Mouse (Mus musculus) Muller cell, postnatal 12 days (primary cell): ENCODE data around the gene Adarb2.

Experiments used
- DNase-seq: peaks from one replicate; pipeline ENCODE4 v3.0.0-alpha.2; 2015; ENCODE audit errors: inconsistent ontology term

Adarb2 gene

DNA sequence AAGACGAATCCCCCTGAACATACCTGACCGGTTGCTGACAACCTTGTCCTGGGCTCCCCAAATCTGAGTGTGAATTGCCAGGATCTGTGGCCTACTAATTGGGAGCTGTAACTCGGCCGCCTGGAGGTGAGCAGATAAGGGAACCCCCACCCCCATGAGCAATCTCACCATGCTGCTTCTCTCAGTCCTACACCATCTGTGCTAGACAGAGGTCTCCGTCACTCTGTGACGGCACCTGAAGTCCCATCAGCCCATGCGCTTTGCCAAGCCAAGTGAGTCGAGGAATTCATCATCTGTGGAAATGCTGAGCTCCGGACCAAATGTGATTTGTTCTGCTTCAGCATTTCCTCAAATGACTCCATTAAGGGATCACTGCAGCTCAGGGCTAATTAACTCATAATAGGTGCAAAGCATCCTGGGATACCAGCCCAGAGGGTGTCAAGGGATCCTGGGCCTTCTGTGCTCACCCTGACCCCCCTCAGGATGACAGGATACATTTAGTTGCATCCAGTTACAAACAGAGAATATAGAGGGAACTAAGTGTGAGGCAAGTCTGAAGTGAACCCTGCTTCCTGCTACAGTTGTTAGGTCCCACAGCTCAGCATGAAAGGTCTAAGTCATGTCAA is 462.1 kb downstream of the Adarb2 start:
- no peak for DNase-seq

DNA sequence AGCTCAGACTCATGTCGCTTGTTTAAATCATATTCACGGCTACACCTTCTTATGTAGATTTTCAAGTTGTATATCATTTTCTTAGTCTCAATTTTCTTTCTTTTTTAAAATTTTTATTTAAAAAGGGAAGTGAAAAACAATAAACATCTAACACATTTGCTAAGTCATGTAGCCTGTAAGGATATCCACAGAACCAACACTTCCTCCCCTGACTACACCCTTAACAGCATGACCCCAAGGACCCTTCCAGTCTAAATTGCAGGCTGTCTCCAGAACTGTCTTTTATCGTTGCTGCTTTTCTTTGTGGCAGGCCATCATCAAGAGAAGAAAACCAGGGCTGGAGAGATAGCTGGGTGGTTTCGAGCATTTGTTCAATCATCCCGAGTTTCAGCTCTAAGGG is 474.5 kb downstream of the Adarb2 start:
- no peak for DNase-seq

DNA sequence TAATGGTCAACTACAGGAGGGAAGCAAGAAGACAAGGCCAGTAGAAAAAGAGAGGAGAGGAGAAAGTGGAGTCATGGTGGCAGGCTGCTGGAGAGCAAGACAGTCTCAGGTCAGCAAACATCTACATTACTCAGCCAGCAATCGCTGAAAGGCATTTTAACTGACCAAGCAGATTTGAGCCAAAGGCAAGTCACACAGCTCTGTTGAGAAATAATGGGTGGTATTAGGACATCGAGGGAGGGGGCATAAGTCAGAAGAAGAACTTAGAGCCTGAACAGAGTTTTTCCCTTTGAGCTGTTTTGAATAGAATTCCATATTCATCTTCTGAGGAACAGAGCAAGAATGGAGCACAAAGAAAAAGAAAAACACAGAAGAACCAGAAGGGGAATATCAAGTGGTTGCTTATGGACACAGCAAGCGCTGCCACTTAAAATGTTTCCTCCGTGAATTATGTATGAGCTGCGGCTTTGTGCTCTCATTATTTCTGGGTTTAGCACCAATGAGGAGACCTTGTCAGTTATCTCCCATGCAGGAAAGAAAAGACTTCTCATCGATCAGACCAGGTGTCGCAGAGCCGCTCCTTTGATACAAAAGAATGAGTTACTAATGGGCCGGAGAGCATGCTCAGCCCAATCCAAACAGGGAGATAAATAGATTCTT is 477.9 kb downstream of the Adarb2 start:
- DNase-seq, result no peak

DNA sequence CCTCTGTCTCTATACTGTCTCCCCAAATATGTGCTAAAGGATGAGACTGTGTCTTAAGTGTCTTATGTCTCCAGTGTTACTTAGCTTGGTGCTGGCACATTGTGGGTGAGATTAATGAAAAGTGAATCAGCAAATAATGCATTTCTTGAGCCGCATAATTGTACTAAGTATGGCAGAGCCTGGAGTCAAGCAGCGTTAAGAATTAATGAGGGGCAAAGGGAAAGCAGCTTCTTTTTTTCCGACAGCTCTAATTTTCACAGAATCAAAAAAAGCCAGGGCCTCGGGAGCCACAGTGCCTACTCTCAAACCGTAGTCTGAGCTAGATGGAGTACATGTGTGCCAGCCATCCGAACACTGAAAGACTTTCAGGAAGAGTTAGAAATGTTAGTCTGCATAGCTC is 488.8 kb downstream of the Adarb2 start:
- peak; percentile 62 for DNase-seq

DNA sequence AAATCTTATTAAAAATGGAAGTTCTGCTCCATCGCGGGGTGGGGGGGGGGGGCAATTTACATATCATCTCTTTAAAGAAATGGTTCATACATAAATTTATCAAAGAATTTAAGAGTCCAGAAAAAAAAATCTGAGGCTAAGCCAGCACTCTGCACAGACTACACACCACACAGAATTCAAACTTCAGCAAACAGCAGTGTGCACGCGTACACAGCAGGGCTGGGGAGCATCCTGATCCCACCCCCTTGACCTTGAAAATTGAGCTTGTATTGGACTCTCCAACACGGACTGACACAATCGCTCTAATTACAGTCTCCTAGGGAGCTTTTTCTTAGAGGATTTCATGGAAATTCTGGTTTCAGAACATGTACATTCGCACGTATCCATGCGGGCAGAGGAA is 490.1 kb downstream of the Adarb2 start:
- no peak for DNase-seq

DNA sequence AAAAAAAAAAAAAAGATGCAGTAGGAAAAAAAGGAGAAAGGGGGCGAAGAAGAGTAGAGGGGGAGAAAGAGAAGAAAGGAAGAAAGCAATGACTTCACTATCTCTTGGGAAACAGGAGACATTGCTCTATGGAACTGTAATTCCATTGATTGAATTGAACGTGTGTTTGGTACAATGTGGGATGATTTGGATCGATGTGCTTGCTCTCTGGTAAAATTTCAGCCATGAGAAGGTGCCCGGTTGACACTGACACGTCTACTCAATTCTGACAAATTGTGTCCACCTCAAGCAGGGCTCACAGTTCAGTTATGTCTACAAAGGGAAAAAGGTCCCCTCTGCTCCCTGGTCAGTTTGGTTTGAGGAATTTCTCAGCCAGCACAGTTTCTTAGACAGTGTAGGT is 495.8 kb downstream of the Adarb2 start:
- DNase-seq, result no peak

DNA sequence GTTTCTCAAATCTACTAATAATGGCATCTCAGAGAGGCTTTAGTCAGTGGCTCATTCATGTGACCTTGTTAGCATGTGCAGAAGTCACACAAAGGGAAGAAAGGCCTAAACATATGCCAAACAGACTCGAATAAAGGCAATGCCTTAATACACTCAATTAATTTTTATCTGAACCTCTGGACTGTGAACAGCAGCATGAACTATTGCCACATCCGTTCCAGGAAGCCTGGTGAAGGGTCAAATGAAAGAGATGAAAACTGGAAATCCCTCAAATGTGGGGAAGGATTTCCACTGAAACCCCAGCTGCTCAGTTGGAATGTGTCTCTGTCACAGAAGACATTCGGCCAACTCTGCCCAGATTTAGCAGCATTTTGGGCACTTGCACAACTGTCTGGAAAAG is 497.2 kb downstream of the Adarb2 start:
- no peak for DNase-seq

DNA sequence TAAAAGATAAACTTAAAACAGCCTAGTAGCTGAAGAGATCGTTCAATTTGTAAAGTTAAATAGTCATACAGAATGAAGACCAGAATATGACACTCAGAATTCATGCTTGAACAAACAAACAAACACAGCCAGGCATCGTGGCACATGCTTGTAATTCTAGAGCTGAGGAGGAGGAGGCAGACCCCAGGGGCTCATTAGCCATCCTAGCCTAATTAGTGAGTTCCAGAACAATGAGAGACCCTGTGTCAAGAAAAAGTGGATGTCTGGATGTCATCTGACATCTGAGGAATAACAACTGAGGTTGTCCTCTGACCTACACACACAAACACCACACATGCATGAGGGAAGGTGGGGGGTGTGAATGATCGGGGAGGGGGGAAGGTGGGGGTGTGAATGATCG is 498.3 kb downstream of the Adarb2 start:
- no peak for DNase-seq

DNA sequence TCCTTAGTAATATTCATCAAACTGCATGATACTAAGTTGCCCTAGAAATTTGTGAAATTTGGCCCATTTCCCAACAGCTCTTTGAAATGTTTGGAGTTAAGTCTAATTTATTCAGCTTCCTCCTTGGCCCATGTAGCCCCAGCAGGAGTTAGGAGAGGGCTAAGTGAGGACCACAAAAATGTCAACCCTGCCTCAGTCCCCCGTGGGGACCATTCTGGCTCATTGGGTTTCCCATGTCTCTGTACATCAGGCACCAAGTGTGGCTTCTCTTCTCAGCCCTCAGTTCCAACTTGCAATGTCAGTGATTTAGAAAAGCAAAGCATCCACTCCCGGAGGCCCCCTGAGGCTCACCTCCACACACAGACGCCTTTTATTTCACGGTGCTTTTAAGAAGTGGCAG is 502.6 kb downstream of the Adarb2 start:
- DNase-seq, result peak; percentile 35

DNA sequence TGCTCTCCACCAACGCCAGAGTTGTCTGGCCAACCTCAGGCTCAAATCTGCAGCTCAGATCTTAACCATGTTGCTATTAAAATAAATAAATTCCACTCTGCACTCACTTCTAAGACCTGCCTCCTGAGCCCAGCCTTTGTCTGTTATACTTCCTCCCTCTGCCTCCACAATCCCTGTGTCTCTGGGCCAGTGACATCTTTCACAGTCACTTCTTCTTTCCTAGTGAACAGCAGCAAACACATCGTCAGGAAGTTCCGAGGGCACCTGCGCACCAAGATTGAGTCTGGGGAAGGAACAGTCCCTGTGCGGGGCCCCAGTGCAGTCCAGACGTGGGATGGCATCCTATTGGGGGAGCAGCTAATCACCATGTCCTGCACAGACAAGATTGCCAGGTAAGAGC is 510.7 kb downstream of the Adarb2 start:
- DNase-seq, result no peak

DNA sequence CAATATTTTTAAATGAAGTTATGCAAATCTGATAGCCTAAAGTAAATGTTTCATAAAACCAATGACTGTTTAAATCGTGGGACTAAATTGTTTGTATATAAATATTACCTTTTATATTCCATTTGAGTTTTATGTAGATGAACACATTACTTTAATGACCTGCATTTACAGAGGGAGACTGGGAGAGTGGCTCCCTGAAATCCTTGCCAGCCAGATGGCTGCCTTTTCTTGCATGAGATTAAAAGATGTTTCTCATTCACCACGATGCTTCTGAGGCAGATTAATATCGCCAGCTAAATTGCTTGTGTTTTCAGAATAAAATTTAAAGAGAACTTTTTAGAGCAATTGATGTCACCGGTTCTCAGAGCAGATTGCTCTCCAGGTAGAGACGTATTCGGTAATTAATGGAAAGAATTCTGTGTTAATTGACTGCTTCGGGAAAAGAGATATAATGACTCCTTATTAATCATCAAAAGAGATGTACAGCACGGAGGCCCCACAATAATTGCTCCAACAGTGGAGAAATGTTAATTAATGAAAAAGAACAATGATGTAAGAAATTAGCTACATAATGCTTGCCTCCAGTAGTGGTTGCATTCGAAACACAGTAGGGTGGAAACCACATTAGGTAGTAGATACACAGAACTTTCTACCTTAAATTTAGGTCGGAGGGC is 527.4 kb downstream of the Adarb2 start:
- peak; percentile 22 for DNase-seq

DNA sequence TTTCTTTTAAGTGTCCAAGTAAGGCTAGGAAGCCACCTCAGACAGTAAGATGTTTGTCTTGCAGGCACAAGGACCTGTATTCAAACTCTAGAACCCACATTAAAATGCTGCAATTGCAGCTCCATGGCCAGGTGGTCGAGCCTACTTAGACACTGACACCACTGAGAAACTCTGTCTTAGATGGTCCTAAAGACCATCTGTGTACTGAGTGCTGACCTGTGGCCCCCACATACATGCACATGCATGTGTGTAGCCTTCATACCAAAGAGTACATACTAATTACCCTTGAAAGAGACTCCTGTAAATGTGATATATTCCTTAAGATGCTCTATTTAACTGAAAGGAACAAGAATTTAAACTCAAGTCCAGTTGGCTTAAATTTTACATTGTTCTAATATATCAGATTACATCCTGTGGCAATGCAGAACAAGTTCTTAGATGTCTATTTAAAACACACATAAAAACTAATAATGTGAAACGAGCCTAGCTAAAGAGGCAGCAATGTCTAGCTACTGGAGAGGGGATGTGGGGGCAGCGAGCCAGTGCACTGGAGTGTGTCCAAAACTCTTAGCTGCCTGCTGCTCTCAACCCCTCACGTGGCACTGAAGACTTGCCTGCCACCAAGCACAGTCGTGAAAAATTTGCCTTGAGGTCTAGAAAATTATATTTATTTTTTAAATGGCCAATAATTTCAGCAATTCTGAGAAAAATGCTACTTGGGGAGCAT is 534.6 kb downstream of the Adarb2 start:
- no peak for DNase-seq

DNA sequence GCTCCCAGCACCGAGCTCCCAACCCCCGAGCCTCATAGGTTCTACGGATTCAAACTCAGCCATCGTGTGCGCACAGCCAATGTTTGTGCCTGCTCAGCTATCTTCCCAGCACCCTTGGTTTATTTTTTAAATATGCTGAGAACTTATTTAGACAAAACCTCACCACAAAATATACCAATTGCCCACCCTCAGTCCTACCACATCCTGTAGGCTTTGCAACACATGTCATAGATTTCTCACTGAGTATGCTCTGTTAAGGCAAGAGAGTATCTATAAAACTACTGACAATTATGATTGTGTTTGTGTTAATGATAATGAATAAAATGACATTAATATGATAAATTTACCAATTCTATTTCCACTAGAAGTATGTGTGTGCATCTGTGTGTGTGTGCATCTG is 540.1 kb downstream of the Adarb2 start:
- DNase-seq, result no peak

DNA sequence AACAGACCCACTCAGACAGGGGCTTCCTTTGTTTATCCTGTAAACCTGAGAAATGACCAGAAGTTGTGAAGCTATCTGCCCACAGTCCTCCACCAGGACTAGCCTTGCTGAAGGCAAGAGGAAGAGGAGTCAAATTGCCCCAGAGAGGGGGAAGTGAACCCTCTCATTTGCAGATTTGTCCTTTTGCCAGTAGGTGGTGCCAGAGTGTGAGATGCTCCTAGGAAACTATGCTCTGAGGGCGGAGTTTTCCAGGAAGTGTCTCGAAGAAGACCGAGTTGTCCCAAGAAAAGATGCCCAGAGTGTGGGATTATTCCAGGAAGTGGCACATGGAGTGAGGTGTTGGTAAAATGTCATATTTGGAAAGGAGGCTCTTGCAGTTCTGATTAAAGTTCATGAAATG is 541.9 kb downstream of the Adarb2 start:
- peak; percentile 12 for DNase-seq

DNA sequence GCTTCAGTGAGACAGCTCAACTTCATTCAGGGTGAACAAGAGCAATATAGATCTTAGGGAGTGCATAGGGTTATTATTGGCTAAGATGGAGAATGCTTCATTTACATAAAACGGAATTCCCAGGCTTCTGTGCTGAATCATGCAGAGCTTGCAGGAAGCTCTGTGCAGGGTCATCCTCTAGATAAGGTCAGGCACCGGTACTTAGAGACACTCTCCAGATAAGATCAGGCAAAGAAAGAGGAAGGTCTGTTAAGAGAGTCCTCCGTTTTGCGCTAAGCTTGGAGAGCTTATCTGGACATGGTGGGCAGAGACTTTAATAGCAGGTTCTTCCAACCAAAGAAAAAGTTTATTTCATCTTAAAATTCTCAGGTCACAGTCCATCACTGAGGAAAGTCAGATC is 542.9 kb downstream of the Adarb2 start:
- DNase-seq, result no peak

DNA sequence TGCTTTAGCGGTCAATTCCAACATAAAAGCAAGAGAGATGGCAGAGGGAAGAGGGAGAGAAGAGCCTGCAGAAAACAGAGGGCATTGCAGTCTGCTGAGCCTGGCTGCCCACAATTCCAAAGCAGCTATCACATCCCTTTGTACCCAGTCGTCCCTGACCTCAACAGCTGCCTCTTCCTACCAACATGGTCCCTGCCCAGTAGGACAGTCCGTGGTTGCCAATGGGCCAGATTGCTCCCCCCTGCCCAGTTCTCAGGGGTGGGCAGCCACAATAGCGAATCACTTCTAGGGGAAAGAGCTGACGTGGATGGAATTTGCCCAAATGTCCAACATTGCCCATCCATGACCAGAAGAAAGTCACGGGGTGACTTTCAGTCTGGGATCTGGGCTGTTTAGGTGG is 546.8 kb downstream of the Adarb2 start:
- DNase-seq, result no peak

DNA sequence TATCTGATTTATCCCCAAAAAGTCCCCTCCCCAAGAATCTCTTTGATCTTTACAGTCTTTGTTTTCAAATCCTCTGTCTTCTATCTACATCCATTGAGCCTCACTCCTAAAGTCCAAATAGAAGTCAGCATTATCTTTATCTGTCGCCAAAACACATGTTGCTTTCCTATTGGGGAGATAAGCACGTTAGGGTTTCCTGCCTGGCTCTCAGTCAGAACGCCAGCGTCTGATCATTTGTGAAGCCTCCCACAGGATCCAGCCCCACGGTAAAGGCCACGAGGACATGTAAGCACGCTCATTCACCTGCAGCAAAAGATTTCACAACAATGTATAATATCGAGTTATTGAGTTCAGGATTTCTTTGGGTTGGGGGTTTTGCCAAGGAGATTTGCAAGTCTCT is 558.3 kb downstream of the Adarb2 start:
- DNase-seq, result no peak

DNA sequence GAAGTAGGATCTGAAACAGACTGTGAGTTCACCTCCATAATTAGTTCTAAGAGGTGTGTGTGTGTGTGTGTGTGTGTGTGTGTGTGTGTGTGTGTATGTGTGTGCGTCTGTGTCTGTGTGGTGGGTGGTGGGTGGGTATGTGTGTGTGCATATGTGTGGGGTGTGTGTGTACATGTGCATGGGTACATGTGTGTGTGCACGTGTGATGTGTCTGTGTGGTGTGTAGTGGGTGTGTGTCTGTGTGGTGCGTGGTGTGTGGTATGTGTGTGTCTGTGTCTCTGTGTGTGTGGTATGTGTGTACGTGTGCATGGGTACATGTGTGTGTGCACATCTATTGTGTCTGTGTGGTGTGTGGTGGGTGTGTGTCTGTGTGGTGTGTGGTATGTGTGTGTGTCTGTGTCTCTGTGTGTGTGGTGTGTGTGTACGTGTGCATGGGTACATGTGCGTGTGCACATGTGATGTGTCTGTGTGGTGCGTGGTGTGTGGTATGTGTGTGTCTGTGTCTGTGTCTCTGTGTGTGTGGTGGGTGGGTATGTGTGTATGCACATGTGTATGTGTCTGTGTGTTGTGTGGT is 567.1 kb downstream of the Adarb2 start:
- no peak for DNase-seq

DNA sequence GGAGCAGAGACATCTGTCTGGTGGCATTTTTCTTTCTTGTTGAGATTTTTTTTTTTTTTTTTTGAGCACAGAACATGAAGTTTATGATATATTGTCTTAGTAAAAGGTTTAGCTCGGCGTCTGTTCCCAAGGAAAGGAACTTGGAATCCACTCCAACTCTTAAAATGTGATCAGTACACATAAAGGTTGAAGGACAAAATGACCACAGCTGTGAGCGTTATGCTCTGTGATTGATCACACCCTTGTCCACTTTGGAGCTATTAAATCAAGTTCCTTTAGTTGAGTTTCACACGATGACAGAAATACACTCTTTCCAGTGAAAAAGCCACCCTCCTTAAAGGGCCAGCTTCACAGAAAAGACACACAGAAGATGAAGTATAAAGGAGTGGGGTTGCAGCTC is 568.0 kb downstream of the Adarb2 start:
- no peak for DNase-seq

DNA sequence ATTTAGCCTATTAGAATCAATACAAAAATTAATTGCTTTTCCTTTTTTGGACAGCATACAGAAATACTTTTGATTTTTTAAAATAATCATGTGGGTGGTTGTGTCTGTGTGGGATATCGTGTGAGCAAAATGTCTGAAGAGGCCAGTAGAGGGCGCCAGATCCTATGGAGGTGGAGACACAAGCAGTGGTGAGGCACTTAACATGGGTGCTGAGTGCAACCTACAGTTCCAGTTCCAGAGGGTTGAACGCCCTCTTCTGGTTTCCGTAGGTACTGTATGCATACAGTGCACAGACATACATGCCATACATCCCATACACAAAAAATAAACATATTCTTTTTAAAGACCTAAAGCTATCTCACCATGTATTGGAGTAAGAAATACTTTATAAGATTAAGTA is 577.8 kb downstream of the Adarb2 start:
- DNase-seq, result peak; percentile 20

DNA sequence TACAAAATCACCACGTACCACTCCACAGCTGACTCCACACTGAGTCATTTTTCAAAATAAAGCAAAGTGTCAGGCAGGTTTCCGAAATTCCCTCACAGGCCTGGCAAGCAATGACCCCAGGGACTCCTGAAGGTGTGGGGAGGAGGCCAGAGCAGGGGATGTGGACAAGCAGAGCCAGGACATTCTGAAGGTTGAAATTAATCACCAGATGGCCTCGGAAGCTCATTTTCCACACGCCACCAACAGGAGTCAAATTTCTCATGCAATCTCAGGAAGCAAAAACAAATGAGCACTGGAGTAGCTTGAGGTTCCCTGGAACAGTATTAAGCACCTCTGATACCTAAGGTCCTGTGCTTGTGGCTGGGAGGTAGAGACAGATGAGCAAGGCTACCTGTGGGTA is 580.0 kb downstream of the Adarb2 start:
- no peak for DNase-seq

DNA sequence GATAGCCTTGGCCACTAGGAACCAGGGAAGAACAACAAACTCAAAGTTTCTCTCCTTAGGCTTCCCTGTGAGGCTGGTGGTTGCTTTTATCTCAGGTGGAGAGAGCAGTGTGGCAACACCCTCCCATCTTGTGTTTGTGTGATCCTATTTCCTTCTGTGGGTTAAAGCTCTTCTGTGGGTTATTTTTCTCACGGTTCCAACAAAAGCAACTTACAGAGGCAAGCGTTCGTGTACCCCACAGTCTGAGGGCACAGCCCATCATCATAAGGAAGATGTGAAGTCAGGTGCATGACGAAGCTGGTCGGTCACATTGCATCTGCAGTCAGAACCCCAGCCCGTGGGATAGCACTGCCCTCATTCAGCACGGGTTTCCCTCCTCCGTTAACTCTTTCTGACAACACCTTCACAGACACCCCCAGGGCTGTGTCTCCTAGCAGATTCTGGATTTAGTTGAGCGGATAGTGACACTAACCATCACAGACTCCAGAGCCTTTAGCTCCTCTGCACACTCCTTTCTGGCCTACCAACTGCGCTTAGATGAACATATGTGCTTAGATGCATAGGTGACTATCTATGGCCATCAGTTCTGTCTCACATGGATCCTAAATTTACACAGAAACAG is 581.1 kb downstream of the Adarb2 start:
- DNase-seq, result no peak
